Mouse (Mus musculus) CD4-positive, CD25-positive, alpha-beta regulatory T cell, adult 9 weeks (primary cell): ENCODE results near the gene Tex28. TPM values are rescaled to one million over a fixed set of nuclear protein-coding genes. Genes with fewer than 3 reads are reported as not detected.

Experiments used
- polyA plus RNA-seq: library from polyadenylated mRNA; unstranded; fragments of 100-300 nt; shearing (Covaris generic); gene quantifications from one replicate; pipeline ENCODE4 v1.2.1, GENCODE M21; 2017

Gene Tex28
- not detected for polyA plus RNA-seq

DNA sequence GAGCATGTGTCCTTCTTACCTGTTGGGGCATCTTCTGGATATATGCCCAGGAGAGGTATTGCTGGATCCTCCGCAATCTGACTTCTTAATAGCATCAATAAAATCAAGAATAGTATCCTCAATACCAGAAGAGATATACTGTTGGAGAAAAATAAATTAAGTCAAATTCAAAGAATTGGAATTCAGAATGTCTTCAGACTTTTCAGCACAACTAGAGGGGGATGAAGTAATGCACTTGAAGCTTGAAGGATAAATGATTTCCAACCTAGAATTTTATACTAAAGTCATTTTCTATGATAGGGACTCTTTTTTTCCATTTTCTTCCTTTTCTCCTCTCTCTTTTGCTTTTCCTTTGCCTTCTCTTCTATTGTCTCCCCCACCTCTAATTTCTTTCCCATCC is at the start of gene Tex28:
Tex28 (minus strand) TSS at position 101 of the 400 bp plus-strand sequence.

DNA sequence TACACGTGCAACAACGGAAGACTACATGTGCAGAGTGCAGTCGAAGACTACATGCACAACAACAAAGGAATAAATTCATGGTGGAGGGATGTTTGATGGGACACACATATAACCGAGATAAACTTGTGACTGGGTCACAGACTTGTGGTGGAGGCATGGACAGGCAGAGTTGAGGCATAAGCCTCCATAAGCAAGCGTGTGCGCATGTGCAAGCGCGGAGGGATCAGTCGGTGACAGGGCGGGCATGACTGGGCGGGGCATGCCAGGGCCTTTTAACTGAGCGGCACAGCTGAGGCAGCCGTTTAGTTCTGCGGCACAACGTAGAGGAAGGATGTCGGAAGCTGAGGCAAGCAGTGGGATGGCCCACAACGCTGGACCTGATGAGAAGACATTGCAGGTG is 9.3 kb upstream of the Tex28 start, which contains the start of gene Tktl1:
Tktl1 (plus strand) TSS at position 301 of the 400 bp plus-strand sequence.

DNA sequence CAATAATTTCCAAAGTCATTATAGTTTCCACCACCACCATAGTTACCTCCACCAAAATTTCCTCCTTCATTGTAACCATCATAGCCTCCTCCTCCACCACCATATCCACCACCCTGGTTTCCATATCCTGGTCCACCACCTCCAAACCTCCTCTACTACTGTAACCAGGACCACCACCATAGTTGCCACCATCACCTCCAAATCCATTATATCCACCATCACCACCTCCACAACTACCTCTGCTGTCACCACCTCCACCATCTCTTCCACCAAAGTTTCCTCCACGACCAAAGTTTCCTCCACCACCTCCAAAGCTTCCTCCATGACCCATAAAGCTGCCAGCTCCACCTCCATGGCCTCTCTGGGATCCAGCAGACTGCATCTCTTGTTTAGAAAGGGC is 32.4 kb downstream of the Tex28 start, which contains the start of gene Mecp2:
Mecp2 (minus strand) TSS at position 101 of the 400 bp plus-strand sequence.

DNA sequence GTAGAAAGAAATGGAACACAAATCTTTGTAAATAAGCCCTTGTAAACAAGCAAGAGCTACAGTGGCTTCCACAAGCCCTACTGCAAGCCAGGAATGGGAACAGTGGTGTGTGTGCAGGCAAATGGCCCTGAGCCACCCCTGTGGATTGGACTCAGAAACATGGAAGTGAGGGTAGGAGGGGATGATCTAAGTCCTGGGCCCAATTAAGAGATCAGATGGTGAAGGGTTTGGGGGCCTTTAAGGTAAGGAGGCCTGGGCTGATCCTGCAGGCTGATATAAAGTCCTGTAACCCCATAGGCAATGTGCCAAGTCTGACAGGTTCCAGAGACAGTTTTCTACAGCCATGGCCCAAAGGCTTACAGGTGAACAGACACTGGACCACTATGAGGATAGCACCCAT is 40.5 kb downstream of the Tex28 start, which contains the start of gene Opn1mw:
Opn1mw (plus strand) TSS at position 301 of the 400 bp plus-strand sequence.

Other genes with a start within 250 kb of the Tex28 start
- gene Arhgap4, start 246.0 kb downstream of the Tex28 start, polyA plus RNA-seq = 298 TPM
- 244 TPM for gene Naa10, start 245.9 kb downstream of the Tex28 start, polyA plus RNA-seq
- gene Renbp, start 237.0 kb downstream of the Tex28 start, polyA plus RNA-seq = 7.6 TPM
- gene Hcfc1, start 201.5 kb downstream of the Tex28 start, polyA plus RNA-seq = 61.5 TPM
- gene Irak1, start 143.9 kb downstream of the Tex28 start, polyA plus RNA-seq = 20.0 TPM
- gene Opn1mw, start 40.4 kb downstream of the Tex28 start, polyA plus RNA-seq = not detected
- 38.4 TPM for gene Mecp2, start 32.5 kb downstream of the Tex28 start, polyA plus RNA-seq
- gene Tktl1, start 9.4 kb upstream of the Tex28 start, polyA plus RNA-seq = 1.5 TPM
- 379 TPM for gene Flna, start 82.0 kb upstream of the Tex28 start, polyA plus RNA-seq
- 70.3 TPM for gene Emd, start 86.8 kb upstream of the Tex28 start, polyA plus RNA-seq
- 91.2 TPM for gene Rpl10, start 103.0 kb upstream of the Tex28 start, polyA plus RNA-seq
- 187 TPM for gene Taz, start 114.1 kb upstream of the Tex28 start, polyA plus RNA-seq
- gene Dnase1l1, start 114.5 kb upstream of the Tex28 start, polyA plus RNA-seq = 34.0 TPM
- gene Atp6ap1, start 129.3 kb upstream of the Tex28 start, polyA plus RNA-seq = 197 TPM
- 309 TPM for gene Gdi1, start 137.2 kb upstream of the Tex28 start, polyA plus RNA-seq
- gene Fam50a, start 145.2 kb upstream of the Tex28 start, polyA plus RNA-seq = 31.0 TPM
- gene Plxna3, start 161.2 kb upstream of the Tex28 start, polyA plus RNA-seq = 5.7 TPM
- 71.9 TPM for gene Lage3, start 185.8 kb upstream of the Tex28 start, polyA plus RNA-seq
- 75.1 TPM for gene Ubl4a, start 205.4 kb upstream of the Tex28 start, polyA plus RNA-seq
- 45.3 TPM for gene Slc10a3, start 205.5 kb upstream of the Tex28 start, polyA plus RNA-seq
- gene Fam3a, start 225.4 kb upstream of the Tex28 start, polyA plus RNA-seq = 44.4 TPM
- 57.9 TPM for gene Ikbkg, start 225.5 kb upstream of the Tex28 start, polyA plus RNA-seq